Mouse (Mus musculus): ENCODE data around the gene Polr2c. TPM values are rescaled to one million over a fixed set of nuclear protein-coding genes. Genes with fewer than 3 reads are reported as not detected.

The Polr2c gene
- polyA plus RNA-seq (2015; fragmentation: Nextera tagmentation; extraction: Ambion mirVana) = 98.4 and 103 TPM in 2 replicates

DNA sequence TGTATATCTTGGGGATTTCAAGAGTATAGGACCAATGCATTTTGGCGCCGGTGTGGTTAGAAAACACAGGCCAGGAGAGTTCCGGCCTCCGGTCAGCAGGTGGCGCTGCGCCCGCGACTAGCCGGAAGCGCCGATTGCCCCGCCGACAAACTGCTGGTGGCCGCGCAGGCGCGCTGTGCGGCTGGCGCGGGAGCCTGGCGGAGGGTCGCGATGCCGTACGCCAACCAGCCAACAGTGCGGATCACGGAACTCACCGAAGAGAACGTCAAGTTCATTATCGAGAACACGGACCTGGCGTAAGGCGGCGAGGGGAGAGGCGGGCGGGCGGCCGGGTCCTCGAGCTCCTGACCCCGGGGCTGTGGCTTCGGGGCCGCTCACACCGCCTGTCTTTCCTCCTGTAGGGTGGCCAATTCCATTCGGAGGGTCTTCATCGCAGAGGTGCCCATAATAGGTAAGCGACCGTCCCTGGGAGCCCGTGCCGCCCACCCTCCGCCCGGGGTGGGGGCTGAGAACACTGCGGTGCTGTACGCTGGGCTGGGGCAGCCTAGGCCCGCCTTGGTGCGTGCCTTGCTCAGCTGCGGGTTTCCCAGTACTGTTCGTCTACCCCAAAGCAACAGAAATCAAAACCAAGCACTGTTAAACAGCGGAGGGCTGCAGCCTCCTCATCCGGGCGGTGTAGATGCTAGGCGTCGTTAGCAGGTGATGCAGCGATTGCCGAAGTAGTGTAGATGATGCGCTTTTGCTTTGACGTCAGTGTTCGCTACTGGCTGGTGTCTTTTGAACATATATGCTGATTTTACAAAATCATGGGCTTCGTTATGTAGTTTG, at the start of gene Polr2c:
Polr2c (plus strand) TSS at position 105 of the 828 bp plus-strand sequence.
- 2% methylated on average over 65 of the region's 68 CpGs for WGBS
- Histone ChIP-seq H3K9ac (replicated peaks; ENCODE audit: low read depth) (peak within 1 kb of the TSS; percentile 96), H3K4me3 (ENCODE audit: low read depth, low read length) (peak within 1 kb of the TSS; percentile 89), H3K36me3 (ENCODE audit: insufficient read depth, low read length) (peaks cover 13% of the 10 kb centered on the region), H3K27me3 (replicated peaks; ENCODE audit: insufficient read depth, low read length) (no peaks in the 10 kb centered on the region), H3K9me3 (ENCODE audit: low read length) (no peaks in the 10 kb centered on the region), H3K27ac (ENCODE audit: low read length) (peak within 1 kb of the TSS; percentile 43; the same call in 1 of the 2 replicates), H3K4me2 (replicated peaks; ENCODE audit: low read depth, low read length) (peak within 1 kb of the TSS; percentile 87), H3K4me1 (ENCODE audit: insufficient read depth, low read depth, low read length) (no peaks in the 10 kb centered on the region; the same call in 1 of the 2 replicates)
- TF ChIP-seq EP300 (IDR thresholded peaks at IDR 0.05) (no peak; the same call in 1 of the 2 replicates), CTCF (IDR thresholded peaks at IDR 0.05) (peak; percentile 90)
- peak; percentile 87 for ATAC-seq
- DNase-seq (ENCODE audit: low spot score) = peak; percentile 85

GRCm38 (mm10) chr8:94807506-94807905, 49.7 kb upstream of the Polr2c start:
- Histone ChIP-seq H3K4me3 (ENCODE audit: low read depth, low read length) (no peak overlapping the region), H3K4me2 (replicated peaks; ENCODE audit: low read depth, low read length) (no peak overlapping the region), H3K9me3 (ENCODE audit: low read length) (no peaks in the 10 kb centered on the region), H3K27me3 (replicated peaks; ENCODE audit: insufficient read depth, low read length) (no peaks in the 10 kb centered on the region), H3K36me3 (ENCODE audit: insufficient read depth, low read length) (no peaks in the 10 kb centered on the region), H3K4me1 (ENCODE audit: insufficient read depth, low read depth, low read length) (no peaks in the 10 kb centered on the region), H3K9ac (replicated peaks; ENCODE audit: low read depth) (no peak overlapping the region), H3K27ac (ENCODE audit: low read length) (no peak overlapping the region)
- TF ChIP-seq CTCF (IDR thresholded peaks at IDR 0.05) = no peak
- TF ChIP-seq EP300 (IDR thresholded peaks at IDR 0.05) = no peak
- WGBS = 64% methylated on average over 7 of the region's 7 CpGs
- ATAC-seq (no peak), DNase-seq (ENCODE audit: low spot score) (no peak)

DNA sequence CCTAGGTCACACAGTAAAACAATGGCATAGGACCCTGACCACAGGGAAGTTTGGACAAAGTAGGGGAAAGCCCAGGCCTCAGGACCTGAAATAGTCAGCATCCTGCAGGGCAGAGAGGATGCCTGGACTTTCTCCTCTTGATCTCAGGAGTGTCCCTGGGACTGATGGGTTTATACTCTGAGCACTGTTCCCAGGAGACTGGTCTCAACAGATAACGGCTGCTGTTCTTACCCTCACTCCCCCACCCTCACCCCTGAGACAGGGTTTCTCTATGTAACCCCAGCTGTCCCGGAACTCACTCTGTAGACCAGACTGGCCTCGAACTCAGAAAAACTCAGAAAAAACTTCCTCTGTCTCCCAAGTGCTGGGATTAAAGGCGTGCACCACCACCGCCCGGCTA, 48.9 kb upstream of the Polr2c start:
- ATAC-seq (no peak), DNase-seq (ENCODE audit: low spot score) (no peak)
- H3K4me1 ChIP-seq (ENCODE audit: insufficient read depth, low read depth, low read length) = no peaks in the 10 kb centered on the region
- H3K36me3 ChIP-seq (ENCODE audit: insufficient read depth, low read length) = no peaks in the 10 kb centered on the region
- TF ChIP-seq CTCF (IDR thresholded peaks at IDR 0.05) = no peak
- no peak for TF ChIP-seq EP300 (IDR thresholded peaks at IDR 0.05)
- H3K27ac ChIP-seq (ENCODE audit: low read length) = no peak overlapping the region
- H3K4me2 ChIP-seq (replicated peaks; ENCODE audit: low read depth, low read length) = no peak overlapping the region
- no peaks in the 10 kb centered on the region for H3K27me3 ChIP-seq (replicated peaks; ENCODE audit: insufficient read depth, low read length)
- H3K9ac ChIP-seq (replicated peaks; ENCODE audit: low read depth) = no peak overlapping the region
- H3K4me3 ChIP-seq (ENCODE audit: low read depth, low read length) = no peak overlapping the region
- WGBS = 76% methylated on average over 6 of the region's 6 CpGs
- H3K9me3 ChIP-seq (ENCODE audit: low read length) = no peaks in the 10 kb centered on the region

- no peaks in the 10 kb centered on the region for H3K4me1 ChIP-seq (ENCODE audit: insufficient read depth, low read depth, low read length)
- DNase-seq (ENCODE audit: low spot score) (no peak), ATAC-seq (no peak)
- H3K36me3 ChIP-seq (ENCODE audit: insufficient read depth, low read length) = no peaks in the 10 kb centered on the region
- no peak within 1 kb of the TSS for H3K4me3 ChIP-seq (ENCODE audit: low read depth, low read length)
- no peaks in the 10 kb centered on the region for H3K27me3 ChIP-seq (replicated peaks; ENCODE audit: insufficient read depth, low read length)
- TF ChIP-seq CTCF (IDR thresholded peaks at IDR 0.05) (no peak), EP300 (IDR thresholded peaks at IDR 0.05) (no peak)
- H3K9ac ChIP-seq (replicated peaks; ENCODE audit: low read depth) = no peak within 1 kb of the TSS
- H3K27ac ChIP-seq (ENCODE audit: low read length) = no peak within 1 kb of the TSS
- no peaks in the 10 kb centered on the region for H3K9me3 ChIP-seq (ENCODE audit: low read length)
- H3K4me2 ChIP-seq (replicated peaks; ENCODE audit: low read depth, low read length) = no peak within 1 kb of the TSS
- 46% methylated on average over 3 of the region's 3 CpGs for WGBS
Measured at GRCm38 (mm10) chr8:94810153-94810552, 47.1 kb upstream of the Polr2c start, which contains the start of gene Ccl17. Gene Ccl17 (plus strand): TSS chr8:94810453.

- H3K27me3 ChIP-seq (replicated peaks; ENCODE audit: insufficient read depth, low read length) = no peaks in the 10 kb centered on the region
- no peaks in the 10 kb centered on the region for H3K36me3 ChIP-seq (ENCODE audit: insufficient read depth, low read length)
- 58% methylated on average over 5 of the region's 5 CpGs for WGBS
- no peak for TF ChIP-seq CTCF (IDR thresholded peaks at IDR 0.05)
- no peak for TF ChIP-seq EP300 (IDR thresholded peaks at IDR 0.05)
- DNase-seq (ENCODE audit: low spot score) (no peak), ATAC-seq (no peak)
- H3K27ac ChIP-seq (ENCODE audit: low read length) = no peak overlapping the region
- H3K9ac ChIP-seq (replicated peaks; ENCODE audit: low read depth) = no peak overlapping the region
- no peak overlapping the region for H3K4me3 ChIP-seq (ENCODE audit: low read depth, low read length)
- H3K4me1 ChIP-seq (ENCODE audit: insufficient read depth, low read depth, low read length) = no peaks in the 10 kb centered on the region
- no peaks in the 10 kb centered on the region for H3K9me3 ChIP-seq (ENCODE audit: low read length)
- no peak overlapping the region for H3K4me2 ChIP-seq (replicated peaks; ENCODE audit: low read depth, low read length)
Measured at GRCm38 (mm10) chr8:94810855-94811254, 46.4 kb upstream of the Polr2c start.

DNA sequence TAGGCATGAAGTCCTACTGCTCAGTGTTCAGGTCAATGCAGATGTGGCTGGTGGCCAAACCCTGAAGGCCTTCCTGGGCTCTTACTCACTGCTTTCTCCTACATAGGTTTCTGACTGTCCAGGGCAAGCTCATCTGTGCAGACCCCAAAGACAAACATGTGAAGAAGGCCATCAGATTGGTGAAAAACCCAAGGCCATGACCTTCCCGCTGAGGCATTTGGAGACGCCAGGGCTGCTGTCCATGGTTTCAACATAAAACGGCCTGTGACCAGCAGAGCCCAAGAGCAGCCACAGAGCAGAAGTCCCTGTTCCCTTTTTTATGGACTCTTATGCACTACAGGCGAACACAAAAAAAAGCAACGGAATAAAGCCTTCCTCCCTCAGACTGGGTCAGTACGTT, 45.6 kb upstream of the Polr2c start:
- H3K9me3 ChIP-seq (ENCODE audit: low read length) = no peaks in the 10 kb centered on the region
- no peak overlapping the region for H3K4me3 ChIP-seq (ENCODE audit: low read depth, low read length)
- 72% methylated on average over 6 of the region's 6 CpGs for WGBS
- DNase-seq (ENCODE audit: low spot score) (no peak), ATAC-seq (no peak)
- no peaks in the 10 kb centered on the region for H3K27me3 ChIP-seq (replicated peaks; ENCODE audit: insufficient read depth, low read length)
- H3K9ac ChIP-seq (replicated peaks; ENCODE audit: low read depth) = no peak overlapping the region
- no peaks in the 10 kb centered on the region for H3K36me3 ChIP-seq (ENCODE audit: insufficient read depth, low read length)
- no peaks in the 10 kb centered on the region for H3K4me1 ChIP-seq (ENCODE audit: insufficient read depth, low read depth, low read length)
- no peak overlapping the region for H3K27ac ChIP-seq (ENCODE audit: low read length)
- TF ChIP-seq EP300 (IDR thresholded peaks at IDR 0.05) = no peak
- TF ChIP-seq CTCF (IDR thresholded peaks at IDR 0.05) = no peak
- H3K4me2 ChIP-seq (replicated peaks; ENCODE audit: low read depth, low read length) = no peak overlapping the region
